Mouse (Mus musculus): Measurements from ENCODE around the gene Faap24.

DNA sequence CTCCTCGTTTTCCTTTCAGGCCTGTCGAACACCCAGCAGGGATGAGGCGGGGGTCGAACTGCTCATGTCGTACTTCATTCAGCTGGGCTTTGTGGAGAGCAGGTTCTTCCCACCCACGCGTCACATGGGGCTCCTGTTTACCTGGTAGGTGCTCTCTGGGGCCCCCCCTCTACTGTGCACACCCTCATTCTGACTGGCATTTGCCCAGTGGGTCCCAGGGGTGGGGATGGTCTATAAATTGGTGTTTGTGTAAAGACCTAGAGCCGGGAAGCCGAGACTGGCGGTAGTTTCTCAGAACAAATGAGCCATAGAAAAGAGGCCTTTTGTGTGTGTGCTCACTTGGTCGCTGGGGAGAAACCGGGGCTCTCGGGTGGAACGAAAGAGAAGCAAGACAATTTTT lies 25.5 kb downstream of the Faap24 start:
- TF ChIP-seq HCFC1 (IDR thresholded peaks at IDR 0.05; ENCODE audit: borderline replicate concordance, insufficient read depth, low read length) (no peak), CHD2 (IDR thresholded peaks at IDR 0.05; ENCODE audit: low read depth, low read length) (no peak), ZC3H11A (IDR thresholded peaks at IDR 0.05; ENCODE audit: borderline replicate concordance, low read depth, low read length) (no peak), MAFK (IDR thresholded peaks at IDR 0.05; ENCODE audit: insufficient read depth, low read depth, low read length) (no peak), ZNF384 (IDR thresholded peaks at IDR 0.05; ENCODE audit: low read depth, low read length) (no peak)

Data from ES-E14 (cell line).